Mouse (Mus musculus) thymus, adult 18-20 months (tissue): Measurements from ENCODE around the gene Rnf220.
"Not testable (repeated sequence)": the region's sequence is repeated elsewhere in the genome, so short reads cannot be mapped to it uniquely, and the experiment has no call there.

Experiments
- DNase-seq, 2 experiments: peaks; one replicate each; pipeline ENCODE4 v3.0.0; 2022; ENCODE audit warnings: mixed read lengths in 2 of 2

Rnf220 gene

GRCm38 (mm10) chr4:117259909-117260308 lies 236.9 kb downstream of the Rnf220 start:
- not testable (repeated sequence) for DNase-seq

GRCm38 (mm10) chr4:117254672-117255071 lies 242.2 kb downstream of the Rnf220 start:
- DNase-seq: no peak

- no peak for DNase-seq
Measured at GRCm38 (mm10) chr4:117254017-117254627, 242.7 kb downstream of the Rnf220 start.

GRCm38 (mm10) chr4:117253218-117254016 lies 243.4 kb downstream of the Rnf220 start:
- no peak for DNase-seq

GRCm38 (mm10) chr4:117252755-117253154 lies 244.1 kb downstream of the Rnf220 start:
- DNase-seq: no peak

GRCm38 (mm10) chr4:117252351-117252750 lies 244.5 kb downstream of the Rnf220 start:
- DNase-seq: no peak

GRCm38 (mm10) chr4:117251801-117252316 lies 245.0 kb downstream of the Rnf220 start, which contains the start of the genes Tmem53 and Armh1:
Gene Tmem53, plus strand, starts transcription at chr4:117251951.
Gene Armh1, minus strand, starts transcription at chr4:117252125.
- DNase-seq: peak; percentile 79 to 86

- no peak for DNase-seq
Measured at GRCm38 (mm10) chr4:117250982-117251381, 245.9 kb downstream of the Rnf220 start.

GRCm38 (mm10) chr4:117240867-117241266 lies 256.0 kb downstream of the Rnf220 start:
- DNase-seq: no peak

- DNase-seq: no peak
Measured at GRCm38 (mm10) chr4:117239153-117239552, 257.7 kb downstream of the Rnf220 start.

GRCm38 (mm10) chr4:117235822-117236221 lies 261.0 kb downstream of the Rnf220 start:
- DNase-seq: no peak

- no peak for DNase-seq
Measured at GRCm38 (mm10) chr4:117234166-117234741, 262.6 kb downstream of the Rnf220 start.

- DNase-seq: no peak
Measured at GRCm38 (mm10) chr4:117231208-117231607, 265.6 kb downstream of the Rnf220 start.

GRCm38 (mm10) chr4:117230331-117230730 lies 266.5 kb downstream of the Rnf220 start:
- no peak for DNase-seq

- DNase-seq: no peak
Measured at GRCm38 (mm10) chr4:117229590-117229989, 267.3 kb downstream of the Rnf220 start.

- no peak for DNase-seq
Measured at GRCm38 (mm10) chr4:117225250-117225649, 271.6 kb downstream of the Rnf220 start.

GRCm38 (mm10) chr4:117224122-117224521 lies 272.7 kb downstream of the Rnf220 start:
- DNase-seq: no peak

- DNase-seq: no peak
Measured at GRCm38 (mm10) chr4:117223001-117223400, 273.9 kb downstream of the Rnf220 start.

GRCm38 (mm10) chr4:117221836-117222235 lies 275.0 kb downstream of the Rnf220 start:
- DNase-seq: no peak
